Mouse (Mus musculus): Measurements from ENCODE around the gene Tbl2. TPM values are rescaled to one million over a fixed set of nuclear protein-coding genes. Genes with fewer than 3 reads are reported as not detected.

The Tbl2 gene
- 15.8 and 17.5 TPM in 2 replicates for polyA plus RNA-seq (2015; fragmentation: Nextera tagmentation; extraction: Ambion mirVana)

- ATAC-seq (ENCODE audit: low FRiP score) = peak; percentile 97
These were observed at the start of gene Tbl2 for GRCm38 (mm10) chr5:135149053-135149819. Tbl2 (plus strand) TSS chr5:135149657.

GRCm38 (mm10) chr5:135100981-135101380 is 48.5 kb upstream of the Tbl2 start:
- Histone ChIP-seq H3K4me3 (replicated peaks) (no peak overlapping the region), H3K9ac (replicated peaks) (no peak overlapping the region), H3K36me3 (no peaks in the 10 kb centered on the region), H3K27me3 (replicated peaks) (peaks cover 23% of the 10 kb centered on the region), H3K4me1 (no peaks in the 10 kb centered on the region), H3K4me2 (no peak overlapping the region), H3K27ac (replicated peaks) (no peak overlapping the region), H3K9me3 (replicated peaks) (no peaks in the 10 kb centered on the region)
- no peak for ATAC-seq (ENCODE audit: low FRiP score)
- whole genome bisulfite sequencing = 54% methylated on average over 1 of the region's 1 CpGs

More at GRCm38 (mm10) chr5:135149053-135149819, at the start of gene Tbl2:
- H3K9ac ChIP-seq (replicated peaks) = peak within 1 kb of the TSS; percentile 75
- H3K36me3 ChIP-seq = peaks cover 10% of the 10 kb centered on the region; the same call in 1 of the 2 replicates
- no peaks in the 10 kb centered on the region for H3K9me3 ChIP-seq (replicated peaks)
- H3K4me3 ChIP-seq (replicated peaks) = peak within 1 kb of the TSS; percentile 83
- H3K27me3 ChIP-seq (replicated peaks) = no peaks in the 10 kb centered on the region
- H3K4me1 ChIP-seq = peaks cover 16% of the 10 kb centered on the region
- peak within 1 kb of the TSS; percentile 90 for H3K27ac ChIP-seq (replicated peaks)
- WGBS = under 1% methylated on average over 63 of the region's 63 CpGs
- H3K4me2 ChIP-seq = peak within 1 kb of the TSS; percentile 89

- Histone ChIP-seq H3K27me3 (replicated peaks) (peaks cover 48% of the 10 kb centered on the region), H3K9ac (replicated peaks) (no peak overlapping the region), H3K27ac (replicated peaks) (no peak overlapping the region), H3K9me3 (replicated peaks) (no peaks in the 10 kb centered on the region), H3K36me3 (no peaks in the 10 kb centered on the region), H3K4me3 (replicated peaks) (no peak overlapping the region), H3K4me1 (peaks cover 17% of the 10 kb centered on the region), H3K4me2 (no peak overlapping the region)
- no peak for ATAC-seq (ENCODE audit: low FRiP score)
- 70% methylated on average over 11 of the region's 11 CpGs for WGBS
These were observed 45.3 kb upstream of the Tbl2 start for GRCm38 (mm10) chr5:135103999-135104660.

- no peaks in the 10 kb centered on the region for H3K9me3 ChIP-seq (replicated peaks)
- H3K9ac ChIP-seq (replicated peaks) = peak overlapping the region; percentile 41; the same call in 1 of the 2 replicates
- H3K27me3 ChIP-seq (replicated peaks) = peaks cover 53% of the 10 kb centered on the region
- peak overlapping the region; percentile 86 for H3K4me2 ChIP-seq
- peak overlapping the region; percentile 46 for H3K4me3 ChIP-seq (replicated peaks)
- peaks cover 17% of the 10 kb centered on the region for H3K4me1 ChIP-seq
- H3K27ac ChIP-seq (replicated peaks) = no peak overlapping the region
- ATAC-seq (ENCODE audit: low FRiP score) = peak; percentile 76; the same call in 1 of the 2 replicates
- whole genome bisulfite sequencing = 0% methylated on average over 48 of the region's 48 CpGs
- H3K36me3 ChIP-seq = no peaks in the 10 kb centered on the region
These were observed 42.6 kb upstream of the Tbl2 start for GRCm38 (mm10) chr5:135106758-135107256.

GRCm38 (mm10) chr5:135107521-135108501 is 41.6 kb upstream of the Tbl2 start:
- peak overlapping the region; percentile 46; the same call in 1 of the 2 replicates for H3K4me3 ChIP-seq (replicated peaks)
- H3K36me3 ChIP-seq = no peaks in the 10 kb centered on the region
- H3K9ac ChIP-seq (replicated peaks) = no peak overlapping the region
- H3K27ac ChIP-seq (replicated peaks) = no peak overlapping the region
- H3K4me2 ChIP-seq = peak overlapping the region; percentile 86
- H3K4me1 ChIP-seq = peaks cover 17% of the 10 kb centered on the region
- H3K27me3 ChIP-seq (replicated peaks) = peaks cover 53% of the 10 kb centered on the region
- no peak for ATAC-seq (ENCODE audit: low FRiP score)
- no peaks in the 10 kb centered on the region for H3K9me3 ChIP-seq (replicated peaks)
- WGBS = 11% methylated on average over 40 of the region's 40 CpGs

GRCm38 (mm10) chr5:135109017-135109416 is 40.4 kb upstream of the Tbl2 start:
- Histone ChIP-seq H3K27ac (replicated peaks) (no peak overlapping the region), H3K9me3 (replicated peaks) (no peaks in the 10 kb centered on the region), H3K4me1 (peaks cover 17% of the 10 kb centered on the region), H3K9ac (replicated peaks) (no peak overlapping the region), H3K27me3 (replicated peaks) (peaks cover 47% of the 10 kb centered on the region), H3K4me3 (replicated peaks) (no peak overlapping the region), H3K36me3 (no peaks in the 10 kb centered on the region), H3K4me2 (no peak overlapping the region)
- 56% methylated on average over 6 of the region's 6 CpGs for WGBS
- ATAC-seq (ENCODE audit: low FRiP score) = no peak

- no peak overlapping the region for H3K27ac ChIP-seq (replicated peaks)
- H3K4me1 ChIP-seq = peaks cover 17% of the 10 kb centered on the region
- H3K9me3 ChIP-seq (replicated peaks) = no peaks in the 10 kb centered on the region
- H3K9ac ChIP-seq (replicated peaks) = no peak overlapping the region
- H3K27me3 ChIP-seq (replicated peaks) = peaks cover 47% of the 10 kb centered on the region
- ATAC-seq (ENCODE audit: low FRiP score) = no peak
- H3K4me2 ChIP-seq = no peak overlapping the region
- 96% methylated on average over 3 of the region's 3 CpGs for WGBS
- no peak overlapping the region for H3K4me3 ChIP-seq (replicated peaks)
- no peaks in the 10 kb centered on the region for H3K36me3 ChIP-seq
These were observed 40.0 kb upstream of the Tbl2 start for GRCm38 (mm10) chr5:135109426-135109825.

- Histone ChIP-seq H3K9ac (replicated peaks) (no peak overlapping the region), H3K9me3 (replicated peaks) (no peaks in the 10 kb centered on the region), H3K36me3 (no peaks in the 10 kb centered on the region), H3K4me2 (no peak overlapping the region), H3K27me3 (replicated peaks) (peaks cover 43% of the 10 kb centered on the region), H3K4me3 (replicated peaks) (no peak overlapping the region), H3K4me1 (peaks cover 17% of the 10 kb centered on the region), H3K27ac (replicated peaks) (no peak overlapping the region)
- 76% methylated on average over 6 of the region's 6 CpGs for WGBS
- no peak for ATAC-seq (ENCODE audit: low FRiP score)
These were observed 39.5 kb upstream of the Tbl2 start for GRCm38 (mm10) chr5:135109976-135110375.

GRCm38 (mm10) chr5:135113782-135114181 is 35.7 kb upstream of the Tbl2 start:
- Histone ChIP-seq H3K27ac (replicated peaks) (no peak overlapping the region), H3K4me3 (replicated peaks) (no peak overlapping the region), H3K36me3 (no peaks in the 10 kb centered on the region), H3K27me3 (replicated peaks) (peaks cover 8% of the 10 kb centered on the region), H3K4me2 (no peak overlapping the region), H3K4me1 (no peaks in the 10 kb centered on the region), H3K9me3 (replicated peaks) (no peaks in the 10 kb centered on the region), H3K9ac (replicated peaks) (no peak overlapping the region)
- 90% methylated on average over 12 of the region's 12 CpGs for WGBS
- no peak for ATAC-seq (ENCODE audit: low FRiP score)

- no peak overlapping the region for H3K9ac ChIP-seq (replicated peaks)
- WGBS = 94% methylated on average over 8 of the region's 8 CpGs
These were observed 34.2 kb upstream of the Tbl2 start for GRCm38 (mm10) chr5:135115241-135115640.

GRCm38 (mm10) chr5:135118589-135119081 is 30.8 kb upstream of the Tbl2 start:
- WGBS = 43% methylated on average over 6 of the region's 6 CpGs
- Histone ChIP-seq H3K9ac (replicated peaks) (no peak overlapping the region), H3K4me1 (no peaks in the 10 kb centered on the region), H3K36me3 (no peaks in the 10 kb centered on the region), H3K4me2 (no peak overlapping the region), H3K27ac (replicated peaks) (no peak overlapping the region), H3K9me3 (replicated peaks) (no peaks in the 10 kb centered on the region), H3K4me3 (replicated peaks) (no peak overlapping the region), H3K27me3 (replicated peaks) (peaks cover 6% of the 10 kb centered on the region)
- ATAC-seq (ENCODE audit: low FRiP score) = no peak

More at GRCm38 (mm10) chr5:135115241-135115640, 34.2 kb upstream of the Tbl2 start:
- no peak for ATAC-seq (ENCODE audit: low FRiP score)
- Histone ChIP-seq H3K27ac (replicated peaks) (no peak overlapping the region), H3K27me3 (replicated peaks) (no peaks in the 10 kb centered on the region), H3K4me3 (replicated peaks) (no peak overlapping the region), H3K9me3 (replicated peaks) (no peaks in the 10 kb centered on the region), H3K4me2 (no peak overlapping the region), H3K36me3 (no peaks in the 10 kb centered on the region), H3K4me1 (no peaks in the 10 kb centered on the region)
